Mouse (Mus musculus) liver, adult 10 weeks (tissue): Measurements from ENCODE around the gene Gm5414. TPM values are rescaled to one million over a fixed set of nuclear protein-coding genes. Genes with fewer than 3 reads are reported as not detected.

Experiments
- polyA plus RNA-seq: library from polyadenylated mRNA; stranded (reverse); fragments of 350-450 nt; fragmentation: Illumina TruSeq; extraction: RNeasy Lipid Tissue Mini Kit (QIAGEN cat#74804); gene quantifications from one replicate; pipeline ENCODE4 v1.2.3, GENCODE M21; 2014; ENCODE audit warnings: low read depth, low replicate concordance

Gm5414 gene
- not detected for polyA plus RNA-seq

GRCm38 (mm10) chr15:101627884-101628283 lies at the start of gene Gm5414:
TSS of gene Gm5414 (minus strand) at chr15:101628188.

GRCm38 (mm10) chr15:101647280-101647679 lies 19.3 kb upstream of the Gm5414 start, which contains the start of gene Gm5478:
TSS of gene Gm5478 (minus strand) at chr15:101647380.

Other genes with a start within 250 kb of the Gm5414 start
- gene Krt7, start 217.1 kb downstream of the Gm5414 start, polyA plus RNA-seq = not detected
- not detected for gene Krt87, start 189.4 kb downstream of the Gm5414 start, polyA plus RNA-seq
- not detected for gene Krt88, start 180.4 kb downstream of the Gm5414 start, polyA plus RNA-seq
- gene Krt81, start 164.4 kb downstream of the Gm5414 start, polyA plus RNA-seq = not detected
- not detected for gene Krt86, start 154.7 kb downstream of the Gm5414 start, polyA plus RNA-seq
- not detected for gene Krt83, start 136.7 kb downstream of the Gm5414 start, polyA plus RNA-seq
- not detected for gene Gm49425, start 110.9 kb downstream of the Gm5414 start, polyA plus RNA-seq
- gene Krt84, start 95.4 kb downstream of the Gm5414 start, polyA plus RNA-seq = not detected
- not detected for gene Krt82, start 77.5 kb downstream of the Gm5414 start, polyA plus RNA-seq
- not detected for gene Krt90, start 65.2 kb downstream of the Gm5414 start, polyA plus RNA-seq
- gene Krt75, start 54.3 kb downstream of the Gm5414 start, polyA plus RNA-seq = not detected
- gene Gm5478, start 19.2 kb upstream of the Gm5414 start, polyA plus RNA-seq = not detected
- not detected for gene Krt6b, start 52.1 kb upstream of the Gm5414 start, polyA plus RNA-seq
- gene Krt6a, start 66.1 kb upstream of the Gm5414 start, polyA plus RNA-seq = not detected
- not detected for gene Krt5, start 84.7 kb upstream of the Gm5414 start, polyA plus RNA-seq
- not detected for gene Krt71, start 114.9 kb upstream of the Gm5414 start, polyA plus RNA-seq
- gene Krt72, start 158.3 kb upstream of the Gm5414 start, polyA plus RNA-seq = not detected
- not detected for gene Krt73, start 174.2 kb upstream of the Gm5414 start, polyA plus RNA-seq
- not detected for gene Krt2, start 190.0 kb upstream of the Gm5414 start, polyA plus RNA-seq
- gene Krt1, start 222.6 kb upstream of the Gm5414 start, polyA plus RNA-seq = not detected
- gene Krt77, start 241.5 kb upstream of the Gm5414 start, polyA plus RNA-seq = not detected